Mouse (Mus musculus): ENCODE measurements around the gene Trim72. TPM values are rescaled to one million over a fixed set of nuclear protein-coding genes. Genes with fewer than 3 reads are reported as not detected.

Trim72 gene
- polyA plus RNA-seq, 1 experiment from 2014 or later = not detected

DNA sequence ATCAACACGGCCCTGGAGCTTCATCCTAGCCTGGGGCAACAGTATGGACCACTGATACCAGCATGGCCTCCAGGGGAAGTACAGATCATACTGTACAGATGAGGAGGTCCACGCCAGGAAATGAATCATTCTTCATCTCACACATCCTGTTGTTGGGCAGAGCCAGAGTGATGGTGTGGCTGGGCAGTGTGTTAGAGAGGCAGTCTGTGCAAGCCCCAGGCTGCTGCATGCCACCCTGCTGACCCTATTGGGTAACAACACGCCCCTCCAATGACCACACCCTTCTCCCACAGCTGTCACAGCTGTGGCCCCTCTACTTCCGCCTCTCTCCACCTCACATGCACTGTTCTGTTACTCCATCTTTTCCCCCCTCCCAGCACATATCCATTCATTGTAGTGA is 47.0 kb downstream of the Trim72 start:
- Histone ChIP-seq H3K27ac (ENCODE audit: low read depth) (no peak overlapping the region), H3K9me3 (ENCODE audit: low read depth, low read length) (no peaks in the 10 kb centered on the region), H3K4me2 (no peak overlapping the region), H3K27me3 (ENCODE audit: insufficient read depth, low read length) (no peaks in the 10 kb centered on the region), H3K4me1 (ENCODE audit: insufficient read depth) (no peaks in the 10 kb centered on the region), H3K36me3 (ENCODE audit: insufficient read depth) (no peaks in the 10 kb centered on the region), H3K4me3 (ENCODE audit: low read depth, low read length) (no peak overlapping the region), H3K9ac (no peak overlapping the region)
- no peak for TF ChIP-seq CTCF (IDR thresholded peaks at IDR 0.05; ENCODE audit: low read depth)
- ATAC-seq (ENCODE audit: insufficient read depth) = no peak
- WGBS = 52% methylated on average over 4 of the region's 4 CpGs
- no peak for DNase-seq

DNA sequence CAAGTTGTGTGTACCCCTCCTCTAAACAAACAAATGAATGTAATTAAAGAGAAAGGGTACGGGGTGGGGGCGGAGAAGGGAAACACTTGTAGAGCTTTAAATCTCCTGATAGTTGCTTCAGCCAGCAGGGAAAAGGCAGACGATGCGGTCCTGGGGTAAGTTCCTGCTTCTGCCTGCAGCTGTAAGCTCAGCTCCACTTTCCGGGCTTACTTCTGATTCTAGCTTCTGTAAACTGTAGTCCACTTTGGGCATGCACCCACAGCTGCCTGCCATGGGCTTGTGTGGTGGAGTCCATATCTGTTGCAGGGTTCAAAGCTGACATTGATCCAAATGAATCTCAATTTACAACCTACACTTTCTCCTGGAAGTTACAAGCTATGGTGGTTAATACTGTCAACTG is 49.3 kb downstream of the Trim72 start:
- Histone ChIP-seq H3K4me2 (no peak overlapping the region), H3K4me3 (ENCODE audit: low read depth, low read length) (no peak overlapping the region), H3K9ac (no peak overlapping the region), H3K27ac (ENCODE audit: low read depth) (no peak overlapping the region), H3K27me3 (ENCODE audit: insufficient read depth, low read length) (no peaks in the 10 kb centered on the region), H3K4me1 (ENCODE audit: insufficient read depth) (no peaks in the 10 kb centered on the region), H3K36me3 (ENCODE audit: insufficient read depth) (no peaks in the 10 kb centered on the region), H3K9me3 (ENCODE audit: low read depth, low read length) (no peaks in the 10 kb centered on the region)
- DNase-seq (no peak), ATAC-seq (ENCODE audit: insufficient read depth) (no peak)
- WGBS = 55% methylated on average over 5 of the region's 5 CpGs
- no peak for TF ChIP-seq CTCF (IDR thresholded peaks at IDR 0.05; ENCODE audit: low read depth)

DNA sequence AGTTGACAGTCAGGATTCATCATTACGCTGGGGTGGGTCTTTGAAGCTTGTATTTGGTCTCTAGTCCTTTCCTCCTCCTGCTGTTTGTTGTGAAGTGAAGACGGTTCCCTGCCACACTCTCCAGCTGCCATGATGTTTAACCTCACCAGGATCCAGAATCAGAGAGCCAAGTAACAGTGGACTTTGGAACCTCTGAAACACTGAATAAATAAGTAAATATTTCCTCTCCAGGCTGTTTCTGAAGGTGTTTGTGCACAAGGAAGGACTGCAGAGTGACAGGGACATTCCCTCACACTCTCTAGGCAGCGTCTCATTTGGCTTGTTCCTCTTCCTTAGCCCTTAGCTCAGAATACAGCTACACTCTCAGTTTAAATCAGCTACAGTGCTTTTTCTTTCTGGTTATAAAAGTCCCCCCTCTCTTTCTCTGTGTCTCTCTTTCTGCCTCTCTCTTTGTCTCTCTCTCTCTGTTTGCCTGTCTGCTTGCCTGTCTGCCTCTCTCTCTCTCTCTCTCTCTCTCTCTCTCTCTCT is 53.2 kb downstream of the Trim72 start:
- no peak for DNase-seq
- no peaks in the 10 kb centered on the region for H3K27me3 ChIP-seq (ENCODE audit: insufficient read depth, low read length)
- TF ChIP-seq CTCF (IDR thresholded peaks at IDR 0.05; ENCODE audit: low read depth) = no peak
- H3K9me3 ChIP-seq (ENCODE audit: low read depth, low read length) = no peaks in the 10 kb centered on the region
- H3K9ac ChIP-seq = no peak overlapping the region
- no peak for ATAC-seq (ENCODE audit: insufficient read depth)
- no peak overlapping the region for H3K27ac ChIP-seq (ENCODE audit: low read depth)
- no peaks in the 10 kb centered on the region for H3K4me1 ChIP-seq (ENCODE audit: insufficient read depth)
- no peak overlapping the region for H3K4me3 ChIP-seq (ENCODE audit: low read depth, low read length)
- WGBS = 28% methylated on average over 3 of the region's 3 CpGs
- no peaks in the 10 kb centered on the region for H3K36me3 ChIP-seq (ENCODE audit: insufficient read depth)
- no peak overlapping the region for H3K4me2 ChIP-seq

GRCm38 (mm10) chr7:128057860-128058259 is 54.1 kb downstream of the Trim72 start:
- Histone ChIP-seq H3K4me2 (no peak overlapping the region), H3K9me3 (ENCODE audit: low read depth, low read length) (no peaks in the 10 kb centered on the region), H3K27me3 (ENCODE audit: insufficient read depth, low read length) (no peaks in the 10 kb centered on the region), H3K27ac (ENCODE audit: low read depth) (no peak overlapping the region), H3K4me1 (ENCODE audit: insufficient read depth) (no peaks in the 10 kb centered on the region), H3K36me3 (ENCODE audit: insufficient read depth) (no peaks in the 10 kb centered on the region), H3K9ac (no peak overlapping the region; the same call in 1 of the 2 replicates), H3K4me3 (ENCODE audit: low read depth, low read length) (no peak overlapping the region)
- no peak for ATAC-seq (ENCODE audit: insufficient read depth)
- TF ChIP-seq CTCF (IDR thresholded peaks at IDR 0.05; ENCODE audit: low read depth) = no peak
- WGBS = 69% methylated on average over 8 of the region's 8 CpGs
- no peak for DNase-seq

- Histone ChIP-seq H3K4me1 (ENCODE audit: insufficient read depth) (no peaks in the 10 kb centered on the region), H3K36me3 (ENCODE audit: insufficient read depth) (no peaks in the 10 kb centered on the region), H3K4me3 (ENCODE audit: low read depth, low read length) (no peak overlapping the region), H3K27ac (ENCODE audit: low read depth) (no peak overlapping the region), H3K27me3 (ENCODE audit: insufficient read depth, low read length) (no peaks in the 10 kb centered on the region), H3K9me3 (ENCODE audit: low read depth, low read length) (no peaks in the 10 kb centered on the region), H3K4me2 (no peak overlapping the region), H3K9ac (no peak overlapping the region)
- no peak for ATAC-seq (ENCODE audit: insufficient read depth)
- no peak for TF ChIP-seq CTCF (IDR thresholded peaks at IDR 0.05; ENCODE audit: low read depth)
- WGBS = 49% methylated on average over 7 of the region's 7 CpGs
- no peak for DNase-seq
Observed at GRCm38 (mm10) chr7:128058576-128058975, 54.8 kb downstream of the Trim72 start.

GRCm38 (mm10) chr7:128059091-128059490 is 55.3 kb downstream of the Trim72 start:
- Histone ChIP-seq H3K27ac (ENCODE audit: low read depth) (no peak overlapping the region), H3K4me1 (ENCODE audit: insufficient read depth) (no peaks in the 10 kb centered on the region), H3K4me3 (ENCODE audit: low read depth, low read length) (no peak overlapping the region), H3K9ac (no peak overlapping the region), H3K9me3 (ENCODE audit: low read depth, low read length) (no peaks in the 10 kb centered on the region), H3K36me3 (ENCODE audit: insufficient read depth) (no peaks in the 10 kb centered on the region), H3K27me3 (ENCODE audit: insufficient read depth, low read length) (no peaks in the 10 kb centered on the region), H3K4me2 (no peak overlapping the region)
- no peak for DNase-seq
- TF ChIP-seq CTCF (IDR thresholded peaks at IDR 0.05; ENCODE audit: low read depth) = no peak
- ATAC-seq (ENCODE audit: insufficient read depth) = no peak
- WGBS = 75% methylated on average over 4 of the region's 4 CpGs

Other genes starting within 250 kb of the Trim72 start
- 19.2 and 21.8 TPM in 2 replicates for gene Orai3, start 234.1 kb upstream of the Trim72 start, polyA plus RNA-seq (2014; fragmentation: Nextera tagmentation; extraction: Ambion mirVana)
- 27.2 and 30.1 TPM in 2 replicates for gene Setd1a, start 227.3 kb upstream of the Trim72 start, polyA plus RNA-seq (2014; fragmentation: Nextera tagmentation; extraction: Ambion mirVana)
- gene Gm49388, start 218.3 kb upstream of the Trim72 start, polyA plus RNA-seq (2014; fragmentation: Nextera tagmentation; extraction: Ambion mirVana) = 0.43 TPM in 1 of 2 replicates, not detected in the other
- 13.6 and 18.3 TPM in 2 replicates for gene Hsd3b7, start 203.3 kb upstream of the Trim72 start, polyA plus RNA-seq (2014; fragmentation: Nextera tagmentation; extraction: Ambion mirVana)
- gene Stx4a, start 179.7 kb upstream of the Trim72 start, polyA plus RNA-seq (2014; fragmentation: Nextera tagmentation; extraction: Ambion mirVana) = 19.7 and 21.8 TPM in 2 replicates
- gene Stx1b, start 179.4 kb upstream of the Trim72 start, polyA plus RNA-seq (2014; fragmentation: Nextera tagmentation; extraction: Ambion mirVana) = 2.0 and 2.8 TPM in 2 replicates
- gene Zfp646, start 127.7 kb upstream of the Trim72 start, polyA plus RNA-seq (2014; fragmentation: Nextera tagmentation; extraction: Ambion mirVana) = 16.7 and 17.4 TPM in 2 replicates
- 16.6 and 19.4 TPM in 2 replicates for gene Zfp668, start 127.1 kb upstream of the Trim72 start, polyA plus RNA-seq (2014; fragmentation: Nextera tagmentation; extraction: Ambion mirVana)
- 0.65 and 0.95 TPM in 2 replicates for gene Prss53, start 113.0 kb upstream of the Trim72 start, polyA plus RNA-seq (2014; fragmentation: Nextera tagmentation; extraction: Ambion mirVana)
- not detected in 2 replicates for gene Gm21974, start 108.5 kb upstream of the Trim72 start, polyA plus RNA-seq (2014; fragmentation: Nextera tagmentation; extraction: Ambion mirVana)
- 127 and 129 TPM in 2 replicates for gene Vkorc1, start 108.3 kb upstream of the Trim72 start, polyA plus RNA-seq (2014; fragmentation: Nextera tagmentation; extraction: Ambion mirVana)
- gene Bckdk, start 99.9 kb upstream of the Trim72 start, polyA plus RNA-seq (2014; fragmentation: Nextera tagmentation; extraction: Ambion mirVana) = 152 and 169 TPM in 2 replicates
- 39.5 and 42.8 TPM in 2 replicates for gene Kat8, start 91.4 kb upstream of the Trim72 start, polyA plus RNA-seq (2014; fragmentation: Nextera tagmentation; extraction: Ambion mirVana)
- 48.8 and 51.7 TPM in 2 replicates for gene Prss8, start 73.8 kb upstream of the Trim72 start, polyA plus RNA-seq (2014; fragmentation: Nextera tagmentation; extraction: Ambion mirVana)
- gene Prss36, start 57.2 kb upstream of the Trim72 start, polyA plus RNA-seq (2014; fragmentation: Nextera tagmentation; extraction: Ambion mirVana) = 9.2 and 9.7 TPM in 2 replicates
- gene Fus, start 36.5 kb upstream of the Trim72 start, polyA plus RNA-seq (2014; fragmentation: Nextera tagmentation; extraction: Ambion mirVana) = 54.6 and 57.9 TPM in 2 replicates
- 22.1 and 26.8 TPM in 2 replicates for gene Pycard, start 10.1 kb upstream of the Trim72 start, polyA plus RNA-seq (2014; fragmentation: Nextera tagmentation; extraction: Ambion mirVana)
- 0.74 and 1.4 TPM in 2 replicates for gene Itgam, start 58.7 kb downstream of the Trim72 start, polyA plus RNA-seq (2014; fragmentation: Nextera tagmentation; extraction: Ambion mirVana)
- gene Gm49368, start 58.7 kb downstream of the Trim72 start, polyA plus RNA-seq (2014; fragmentation: Nextera tagmentation; extraction: Ambion mirVana) = not detected in 2 replicates
- 0.11 and 0.12 TPM in 2 replicates for gene Itgax, start 125.6 kb downstream of the Trim72 start, polyA plus RNA-seq (2014; fragmentation: Nextera tagmentation; extraction: Ambion mirVana)
- gene Itgad, start 150.4 kb downstream of the Trim72 start, polyA plus RNA-seq (2014; fragmentation: Nextera tagmentation; extraction: Ambion mirVana) = not detected in 2 replicates
- 0.29 and 7.4 TPM in 2 replicates for gene Cox6a2, start 202.4 kb downstream of the Trim72 start, polyA plus RNA-seq (2014; fragmentation: Nextera tagmentation; extraction: Ambion mirVana)
- 19.2 and 22.0 TPM in 2 replicates for gene Armc5, start 233.4 kb downstream of the Trim72 start, polyA plus RNA-seq (2014; fragmentation: Nextera tagmentation; extraction: Ambion mirVana)
- 8.2 and 10.5 TPM in 2 replicates for gene 9130023H24Rik, start 234.1 kb downstream of the Trim72 start, polyA plus RNA-seq (2014; fragmentation: Nextera tagmentation; extraction: Ambion mirVana)
- gene Tgfb1i1, start 242.9 kb downstream of the Trim72 start, polyA plus RNA-seq (2014; fragmentation: Nextera tagmentation; extraction: Ambion mirVana) = 141 and 150 TPM in 2 replicates